Mouse (Mus musculus) ES-E14 (cell line): ENCODE results near the gene Ncam1. TPM values are rescaled to one million over a fixed set of nuclear protein-coding genes. Genes with fewer than 3 reads are reported as not detected.

ENCODE experiments used
- DNase-seq: peaks from one replicate; pipeline ENCODE4 v3.0.0-alpha.2; 2013; ENCODE audit warnings: low read depth, low spot score
- H3K27ac ChIP-seq: 2 replicates; pipeline ENCODE4 v1.5.1; 2012; ENCODE audit warnings: low read depth, mild to moderate bottlenecking, low read length, moderate library complexity, mixed read lengths; ENCODE audit not compliant: poor library complexity, insufficient read depth, severe bottlenecking
- H3K36me3 ChIP-seq: 2 replicates; pipeline ENCODE4 v1.6.1; 2012; ENCODE audit warnings: mild to moderate bottlenecking, low read length, moderate library complexity, mixed read lengths; ENCODE audit not compliant: control insufficient read depth, poor library complexity, insufficient read depth, severe bottlenecking
- H3K4me1 ChIP-seq, 2 experiments: fragments of 150-350 bp in 1 of 2; sonication (generic) in 1 of 2; 2 replicates each; pipeline ENCODE4 v1.6.1; 2012; ENCODE audit warnings: low read length in 2 of 2, mild to moderate bottlenecking in 1 of 2, mixed read lengths in 1 of 2; ENCODE audit not compliant: control insufficient read depth in 2 of 2, insufficient read depth in 2 of 2, poor library complexity in 1 of 2
- H3K4me3 ChIP-seq, 2 experiments: fragments of 150-350 bp in 1 of 2; sonication (generic) in 1 of 2; 2 replicates each; pipeline ENCODE4 v1.5.1; 2012; ENCODE audit warnings: low read length in 2 of 2, low read depth in 1 of 2, mild to moderate bottlenecking in 1 of 2, mixed read lengths in 1 of 2; ENCODE audit not compliant: insufficient read depth in 1 of 2, poor library complexity in 1 of 2, severe bottlenecking in 1 of 2
- H3K9ac ChIP-seq: 2 replicates; pipeline ENCODE4 v1.6.1; 2012; ENCODE audit warnings: low read depth, mild to moderate bottlenecking, low read length, mixed read lengths; ENCODE audit not compliant: poor library complexity, insufficient read depth, severe bottlenecking
- H3K9me3 ChIP-seq: fragments of 150-350 bp; sonication (generic); 2 replicates; pipeline ENCODE4 v1.6.1; 2012; ENCODE audit warnings: low read depth, mild to moderate bottlenecking, low read length; ENCODE audit not compliant: control insufficient read depth, insufficient read depth
- CHD2 ChIP-seq: IDR thresholded peaks from 2 replicates; pipeline ENCODE4 v1.6.1; 2014; ENCODE audit warnings: mild to moderate bottlenecking, low read depth, low read length, inconsistent platforms
- HCFC1 ChIP-seq: IDR thresholded peaks from 2 replicates; pipeline ENCODE4 v1.6.1; 2012; ENCODE audit warnings: low read length, inconsistent platforms, borderline replicate concordance; ENCODE audit not compliant: insufficient read depth
- MAFK ChIP-seq: IDR thresholded peaks from 2 replicates; pipeline ENCODE4 v1.6.1; 2014; ENCODE audit warnings: mild to moderate bottlenecking, low read depth, low read length, inconsistent platforms; ENCODE audit not compliant: insufficient read depth
- ZC3H11A ChIP-seq: IDR thresholded peaks from 2 replicates; pipeline ENCODE4 v1.6.1; 2012; ENCODE audit warnings: low read depth, mild to moderate bottlenecking, inconsistent platforms, low read length, borderline replicate concordance
- ZNF384 ChIP-seq: IDR thresholded peaks from 2 replicates; pipeline ENCODE4 v1.6.1; 2012; ENCODE audit warnings: low read depth, low read length, inconsistent platforms
- in situ Hi-C, 2 experiments: fragments of 600-800 bp; cut with MboI; formaldehyde crosslinking; loops; one replicate each; pipeline ENCODE4 v1.15.1; 2025; ENCODE audit warnings: low sequenced_read_pairs in 2 of 2, inconsistent platforms in 1 of 2; ENCODE audit not compliant: unreplicated experiment in 2 of 2
- total RNA-seq: library from RNA; depleted of rRNA; stranded (reverse); fragments of 300-350 nt; gene quantifications from 2 replicates; pipeline ENCODE4 v1.2.3, GENCODE M21; 2012

Ncam1 gene
- total RNA-seq, 1 experiment = 36.8 TPM

GRCm38 (mm10) chr9:49533455-49533854, 265.3 kb downstream of the Ncam1 start:
- Histone ChIP-seq H3K4me1 (peaks cover 0 to 22% of the 10 kb centered on the region in 2 experiments; a peak in 3 of 4 replicates), H3K9me3 (no peaks in the 10 kb centered on the region), H3K36me3 (no peaks in the 10 kb centered on the region), H3K4me3 (no peak overlapping the region), H3K9ac (no peak overlapping the region), H3K27ac (no peak overlapping the region)
- TF ChIP-seq MAFK (no peak), ZC3H11A (no peak), HCFC1 (no peak), ZNF384 (no peak), CHD2 (no peak)
- DNase-seq = no peak
- in situ Hi-C loops = no loop called here

- H3K4me1 ChIP-seq = peaks cover 0 to 22% of the 10 kb centered on the region in 2 experiments; a peak in 3 of 4 replicates
- no peak overlapping the region for H3K27ac ChIP-seq
- H3K4me3 ChIP-seq = no peak overlapping the region
- no peaks in the 10 kb centered on the region for H3K9me3 ChIP-seq
- no peak for DNase-seq
- in situ Hi-C loops = no loop called here
- no peak overlapping the region for H3K9ac ChIP-seq
- H3K36me3 ChIP-seq = no peaks in the 10 kb centered on the region
- TF ChIP-seq CHD2 (no peak), ZC3H11A (no peak), HCFC1 (no peak), ZNF384 (no peak), MAFK (no peak)
Measured at GRCm38 (mm10) chr9:49531833-49532232, 266.9 kb downstream of the Ncam1 start.

- Histone ChIP-seq H3K4me1 (peaks cover 0 to 22% of the 10 kb centered on the region in 2 experiments; a peak in 3 of 4 replicates), H3K27ac (no peak overlapping the region), H3K9ac (no peak overlapping the region), H3K4me3 (no peak overlapping the region), H3K36me3 (no peaks in the 10 kb centered on the region), H3K9me3 (no peaks in the 10 kb centered on the region)
- no peak for DNase-seq
- in situ Hi-C loops = no loop called here
- TF ChIP-seq HCFC1 (no peak), MAFK (no peak)
Measured at GRCm38 (mm10) chr9:49531257-49531656, 267.5 kb downstream of the Ncam1 start.

- in situ Hi-C loops = no loop called here
Measured at GRCm38 (mm10) chr9:49530739-49531138, 268.0 kb downstream of the Ncam1 start.

GRCm38 (mm10) chr9:49529366-49529959, 269.3 kb downstream of the Ncam1 start:
- no peak for DNase-seq
- Histone ChIP-seq H3K27ac (no peak overlapping the region), H3K4me1 (peaks cover 0 to 16% of the 10 kb centered on the region in 2 experiments; a peak in 3 of 4 replicates), H3K4me3 (no peak overlapping the region), H3K9me3 (no peaks in the 10 kb centered on the region), H3K9ac (no peak overlapping the region), H3K36me3 (no peaks in the 10 kb centered on the region)
- in situ Hi-C loops = no loop called here
- peak; percentile 23; the same call in 1 of the 2 replicates for TF ChIP-seq ZNF384
- TF ChIP-seq HCFC1 = no peak
- TF ChIP-seq CHD2 = 0 out of 2 replicates have a peak, but pooled peaks have one; percentile 17

More at GRCm38 (mm10) chr9:49530739-49531138, 268.0 kb downstream of the Ncam1 start:
- H3K4me1 ChIP-seq = peaks cover 0 to 20% of the 10 kb centered on the region in 2 experiments; a peak in 3 of 4 replicates
- no peak for DNase-seq
- H3K27ac ChIP-seq = no peak overlapping the region
- H3K36me3 ChIP-seq = no peaks in the 10 kb centered on the region
- H3K4me3 ChIP-seq = no peak overlapping the region
- no peaks in the 10 kb centered on the region for H3K9me3 ChIP-seq
- no peak for TF ChIP-seq MAFK
- TF ChIP-seq ZC3H11A = no peak
- TF ChIP-seq ZNF384 = no peak
- no peak for TF ChIP-seq CHD2
- TF ChIP-seq HCFC1 = no peak
- no peak overlapping the region for H3K9ac ChIP-seq
